In the genomic region with DNA sequence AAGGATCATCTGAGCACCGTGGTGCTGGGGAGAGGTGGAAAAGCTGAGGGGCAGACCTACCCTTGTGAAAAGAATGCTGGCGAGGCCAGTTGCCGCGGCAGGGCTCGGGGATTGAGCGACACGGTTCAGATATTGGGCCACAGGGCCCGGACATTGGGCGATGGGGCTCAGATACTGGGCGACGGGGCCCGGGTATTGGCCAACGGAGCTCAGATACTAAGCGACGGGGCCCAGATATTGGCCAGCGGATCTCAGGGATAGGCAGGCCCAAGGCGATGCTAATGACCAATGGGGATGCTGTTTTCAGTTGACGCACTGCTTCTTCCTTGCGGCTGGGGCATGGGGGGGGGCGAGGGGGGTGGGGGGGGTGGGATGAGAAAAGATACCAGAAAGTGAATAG, we compare ENCODE assay signal across 20 mouse cellular contexts. TPM values are rescaled to one million over a fixed set of nuclear protein-coding genes. Genes with fewer than 3 reads are reported as not detected.
A peak's percentile ranks its signal among the peaks of the same experiment; 100 is the strongest.
DNase-seq lines count a peak whose midpoint lies in the region; ATAC-seq lines count a peak whose summit lies in the region.
"Had no signal": no experiment of that assay in that cellular context is flagged by ENCODE, and none has a peak within 500 bp of the region (broad histone marks: within the 10 kb centered on the region; RNA-seq: fewer than 3 reads in every experiment).

No protein-coding gene starts in this region.

- no peak overlapping the region for H3K4me2 ChIP-seq in heart, embryonic 12.5 days

- H3K4me1 ChIP-seq in heart, embryonic 12.5 days (replicated peaks): no peaks in the 10 kb centered on the region

- peak; percentile 87 for DNase-seq in heart, adult 11 months
- no peak for DNase-seq in heart, postnatal 14 days
- peak; percentile 25 for DNase-seq in R1 (ENCODE audit: low read depth, low spot score)
- DNase-seq in cerebellum, adult 11-12 months: peak; percentile 74
- DNase-seq in cerebellum, postnatal 25 days: peak; percentile 65 to 69
- DNase-seq in left cerebral cortex, postnatal 4 days: no peak
- DNase-seq: adrenal gland, postnatal 36 days; gastrocnemius, postnatal 14 days; heart, postnatal 10 days; kidney, adult 2 months; layer of hippocampus, adult 9-11 months; lung, adult 18-20 months; retina, postnatal 1 day; right cerebral cortex, postnatal 4 days; thymus, postnatal 4 days had no signal

- 67% methylated on average over 20 of the region's 20 CpGs for WGBS in heart, embryonic 12.5 days

- ATAC-seq in heart, embryonic 12.5 days (ENCODE audit: insufficient number of reproducible peaks, low FRiP score): no peak

- intact Hi-C loops in heart, postnatal 14 days (cut with DNase I): no loop called here
- intact Hi-C loops in left cerebral cortex, postnatal 4 days (cut with DNase I): no loop called here

- no peaks in the 10 kb centered on the region for H3K9me3 ChIP-seq in heart, embryonic 12.5 days (replicated peaks)

- H3K27ac ChIP-seq in heart, embryonic 12.5 days (ENCODE audit: poor library complexity, severe bottlenecking): no peak overlapping the region

- no peaks in the 10 kb centered on the region; the same call in 1 of the 2 replicates for H3K27me3 ChIP-seq in heart, embryonic 12.5 days (replicated peaks)

- no peak overlapping the region for H3K9ac ChIP-seq in heart, embryonic 12.5 days

- no peak overlapping the region for H3K4me3 ChIP-seq in heart, embryonic 12.5 days

- peaks cover 57% of the 10 kb centered on the region for H3K36me3 ChIP-seq in heart, embryonic 12.5 days

RNA-seq across cellular contexts. Expression of a gene that starts 10.7 kb away (rescaled TPM):
- 10 to 100 TPM; 12.8 to 12.9 TPM for total RNA-seq in heart, postnatal 14 days (2021)
- polyA plus RNA-seq in heart, embryonic 12.5 days (2016; fragmentation: Nextera tagmentation; extraction: Ambion mirVana): 1.7 and 1.9 TPM in 2 replicates
- 1 to 10 TPM; 1.4 to 1.5 TPM for total RNA-seq in left cerebral cortex, postnatal 4 days (2021)

RNA-seq across cellular contexts. Expression of a gene that starts 11.4 kb away (rescaled TPM):
- total RNA-seq in heart, postnatal 14 days (2021): under 1 TPM in 1 of 2 experiments, not detected in 1; 0.20 TPM
- polyA plus RNA-seq in heart, embryonic 12.5 days (2016; fragmentation: Nextera tagmentation; extraction: Ambion mirVana): not detected in 2 replicates
- not detected for total RNA-seq in left cerebral cortex, postnatal 4 days (2021)
- total RNA-seq: adrenal gland, postnatal 36 days; gastrocnemius, postnatal 14 days; left cerebral cortex, postnatal 10 days; liver, adult 2 months; megakaryocyte-erythroid progenitor cell, adult 5-6 weeks had no signal
- polyA plus RNA-seq: C2C12 had no signal

RNA-seq across cellular contexts. Expression of a gene that starts 18.2 kb away (rescaled TPM):
- under 1 TPM; 0.17 to 0.61 TPM for total RNA-seq in heart, postnatal 14 days (2021)
- polyA plus RNA-seq in heart, embryonic 12.5 days (2016; fragmentation: Nextera tagmentation; extraction: Ambion mirVana): 0.23 and 0.32 TPM in 2 replicates
- under 1 TPM in 1 of 2 experiments, not detected in 1; 0.18 TPM for total RNA-seq in left cerebral cortex, postnatal 4 days (2021)
- total RNA-seq: megakaryocyte-erythroid progenitor cell, adult 5-6 weeks had no signal
- polyA plus RNA-seq: C2C12 had no signal

RNA-seq across cellular contexts. Expression of a gene that starts 28.6 kb away (rescaled TPM):
- not detected for total RNA-seq in heart, postnatal 14 days (2021)
- polyA plus RNA-seq in heart, embryonic 12.5 days (2016; fragmentation: Nextera tagmentation; extraction: Ambion mirVana): not detected in 2 replicates
- total RNA-seq in left cerebral cortex, postnatal 4 days (2021): not detected
- total RNA-seq: adrenal gland, postnatal 36 days; gastrocnemius, postnatal 14 days; heart, postnatal 10 days; left cerebral cortex, postnatal 10 days; megakaryocyte-erythroid progenitor cell, adult 5-6 weeks had no signal
- polyA plus RNA-seq: C2C12 had no signal

RNA-seq across cellular contexts. Expression of a gene that starts 44.1 kb away (rescaled TPM):
- total RNA-seq in heart, postnatal 14 days (2021): 10 to 100 TPM; 45.2 to 49.2 TPM
- polyA plus RNA-seq in heart, embryonic 12.5 days (2016; fragmentation: Nextera tagmentation; extraction: Ambion mirVana): 174 and 175 TPM in 2 replicates
- 100 to 1,000 TPM; 132 to 140 TPM for total RNA-seq in left cerebral cortex, postnatal 4 days (2021)

Comparison
In these comparisons a context has a peak if more than half of its experiments do, and no peak if none do; other contexts are left out.
1. DNase-seq: peak in heart, adult 11 months (single experiment), R1 (single experiment), cerebellum, adult 11-12 months (single experiment) and cerebellum, postnatal 25 days (2 of 2); none in heart, postnatal 14 days (0 of 2) and left cerebral cortex, postnatal 4 days (single experiment).
2. RNA of a gene that starts 10.7 kb away (total RNA-seq): 12.8 to 12.9 TPM in heart, postnatal 14 days; 1.4 to 1.5 TPM in left cerebral cortex, postnatal 4 days; every median in the first group is over 4 times any median in the second.